Mouse (Mus musculus) stomach, postnatal 0 days (tissue): ENCODE results near the gene Slc9a9. TPM values are rescaled to one million over a fixed set of nuclear protein-coding genes. Genes with fewer than 3 reads are reported as not detected.
A peak's percentile ranks its signal among the peaks of the same experiment; 100 is the strongest.

Source experiments
- ATAC-seq: fragments of 200-750 bp; cut with Nextera tagmentation; 2 replicates; pipeline ENCODE4 v1.8.0; 2017; ENCODE audit not compliant: low FRiP score, low TSS enrichment
- DNase-seq: peaks from one replicate; pipeline ENCODE4 v3.0.0-alpha.2; 2016; ENCODE audit warnings: low spot score
- H3K27ac ChIP-seq: fragments of 300-500 bp; sonication (generic); replicated peaks from 2 replicates; pipeline ENCODE4 v1.5.1; 2014; ENCODE audit warnings: mild to moderate bottlenecking, control low read depth
- H3K27me3 ChIP-seq: fragments of 300-500 bp; sonication (generic); 2 replicates; pipeline ENCODE4 v1.6.1; 2014; ENCODE audit warnings: low read length; ENCODE audit not compliant: control insufficient read depth, insufficient read depth
- H3K36me3 ChIP-seq: fragments of 300-500 bp; sonication (generic); 2 replicates; pipeline ENCODE4 v1.6.1; 2014; ENCODE audit warnings: low read length, mixed read lengths; ENCODE audit not compliant: control insufficient read depth, insufficient read depth
- H3K4me1 ChIP-seq: fragments of 300-500 bp; sonication (generic); replicated peaks from 2 replicates; pipeline ENCODE4 v1.6.1; 2014; ENCODE audit warnings: antibody characterized with exemption; ENCODE audit not compliant: control insufficient read depth, insufficient read depth
- H3K4me2 ChIP-seq: fragments of 300-500 bp; sonication (generic); replicated peaks from 2 replicates; pipeline ENCODE4 v1.6.1; 2014; ENCODE audit warnings: low read depth, mild to moderate bottlenecking, control low read depth, moderate library complexity
- H3K4me3 ChIP-seq: fragments of 300-500 bp; sonication (generic); 2 replicates; pipeline ENCODE4 v1.5.1; 2014; ENCODE audit warnings: low read depth, low read length, control low read depth
- H3K9ac ChIP-seq: fragments of 300-500 bp; sonication (generic); 2 replicates; pipeline ENCODE4 v1.6.1; 2014; ENCODE audit warnings: mild to moderate bottlenecking, low read length, control low read depth, mixed read lengths
- H3K9me3 ChIP-seq: fragments of 300-500 bp; sonication (generic); 2 replicates; pipeline ENCODE4 v1.6.1; 2016; ENCODE audit warnings: low read length; ENCODE audit not compliant: control insufficient read depth
- CTCF ChIP-seq: IDR thresholded peaks from 2 replicates; pipeline ENCODE4 v1.5.1; 2016; ENCODE audit warnings: antibody characterized with exemption, low read depth, mild to moderate bottlenecking, moderate library complexity
- EP300 ChIP-seq: optimal IDR thresholded peaks from 2 replicates; pipeline ENCODE3; 2016; ENCODE audit warnings: antibody characterized with exemption
- WGBS: fragments of 180-500 bp; shearing (Covaris S2); extraction: QIAGEN DNeasy Blood & Tissue Kit; methylation state at CpG from one replicate; pipeline ENCODE4 v1.1.7; 2014; 5-methylcytosine and 5-hydroxymethylcytosine counted together
- microRNA-seq: library from miRNA; unstranded; fragments of <30 nt; microRNA quantifications from one replicate; pipeline ENCODE4, GENCODE M21; 2016
- polyA plus RNA-seq: library from polyadenylated mRNA; unstranded; fragments of >200 nt; fragmentation: Nextera tagmentation; extraction: Ambion mirVana; gene quantifications from 2 replicates; pipeline ENCODE4 v1.2.1, GENCODE M21; 2015

Slc9a9 gene
- polyA plus RNA-seq, 1 experiment from 2014 or later = 3.4 TPM

GRCm38 (mm10) chr9:95279590-95280344 is 610.1 kb downstream of the Slc9a9 start:
- WGBS = 60% methylated on average over 10 of the region's 10 CpGs
- no peak overlapping the region for H3K9ac ChIP-seq
- no peak overlapping the region for H3K27ac ChIP-seq
- no peaks in the 10 kb centered on the region for H3K9me3 ChIP-seq
- no peak for DNase-seq
- H3K36me3 ChIP-seq = no peaks in the 10 kb centered on the region
- 0 out of 2 replicates have a peak, but pooled peaks have one; percentile 26 for ATAC-seq
- no peaks in the 10 kb centered on the region for H3K27me3 ChIP-seq
- H3K4me1 ChIP-seq = no peaks in the 10 kb centered on the region
- no peak for TF ChIP-seq EP300
- no peak for TF ChIP-seq CTCF
- H3K4me2 ChIP-seq = no peak overlapping the region
- H3K4me3 ChIP-seq = no peak overlapping the region

Small RNAs within 50 kb of the gene (microRNA-seq; reads per million reads assigned to microRNA genes)
- not detected for gene Mir7656

Other genes with a start within 250 kb of the Slc9a9 start
- gene 1190002N15Rik, start 131.8 kb upstream of the Slc9a9 start, polyA plus RNA-seq = 13.4 and 14.4 TPM in 2 replicates